Comparison of ENCODE assay signal across 17 mouse cellular contexts in genomic region chr16:91655285-91655684, GRCm38 (mm10).
"Had no signal": no experiment of that assay in that cellular context is flagged by ENCODE, and none has a peak within 500 bp of the region (broad histone marks: within the 10 kb centered on the region; RNA-seq: fewer than 3 reads in every experiment).

No protein-coding gene starts in this region.

- H3K27ac ChIP-seq: neural tube, embryonic 12.5 days; neural tube, embryonic 13.5 days; neural tube, embryonic 15.5 days; stomach, embryonic 15.5 days; stomach, postnatal 0 days had no signal

- DNase-seq: retina, postnatal 1 day; right cerebral cortex, adult 18-20 months; right cerebral cortex, postnatal 14 days; right cerebral cortex, postnatal 25 days; right cerebral cortex, postnatal 4 days; spleen, adult 18-20 months; thymus, adult 18-20 months; thymus, adult 2 months; thymus, postnatal 14 days; thymus, postnatal 25 days; thymus, postnatal 36 days; thymus, postnatal 4 days had no signal

- H3K9ac ChIP-seq: neural tube, embryonic 12.5 days; neural tube, embryonic 13.5 days; neural tube, embryonic 15.5 days; stomach, embryonic 15.5 days had no signal

- H3K4me2 ChIP-seq: neural tube, embryonic 12.5 days; neural tube, embryonic 13.5 days; neural tube, embryonic 15.5 days; stomach, embryonic 15.5 days had no signal

- H3K27me3 ChIP-seq: neural tube, embryonic 12.5 days; neural tube, embryonic 13.5 days; neural tube, embryonic 15.5 days; stomach, embryonic 15.5 days had no signal

- H3K4me3 ChIP-seq: neural tube, embryonic 12.5 days; neural tube, embryonic 13.5 days; neural tube, embryonic 15.5 days; stomach, embryonic 15.5 days had no signal

- H3K9me3 ChIP-seq: neural tube, embryonic 12.5 days; neural tube, embryonic 13.5 days; neural tube, embryonic 15.5 days; stomach, embryonic 15.5 days had no signal
